Mouse (Mus musculus): ENCODE data around the gene Gcm2. TPM values are rescaled to one million over a fixed set of nuclear protein-coding genes. Genes with fewer than 3 reads are reported as not detected.
A peak's percentile ranks its signal among the peaks of the same experiment; 100 is the strongest.

Gcm2 gene
- not detected in 2 replicates for polyA plus RNA-seq (2015; fragmentation: Nextera tagmentation; extraction: Ambion mirVana)

- ATAC-seq (ENCODE audit: borderline replicate concordance, extremely low read depth, low FRiP score, low TSS enrichment) = no peak
- peaks cover 9% of the 10 kb centered on the region; the same call in 1 of the 2 replicates for H3K27me3 ChIP-seq
- no peak within 1 kb of the TSS for H3K4me3 ChIP-seq
- H3K36me3 ChIP-seq = no peaks in the 10 kb centered on the region
- H3K9ac ChIP-seq = no peak within 1 kb of the TSS
- H3K4me2 ChIP-seq = no peak within 1 kb of the TSS
- no peaks in the 10 kb centered on the region for H3K4me1 ChIP-seq
- WGBS = 76% methylated on average over 2 of the region's 3 CpGs
- H3K27ac ChIP-seq = no peak within 1 kb of the TSS
- H3K9me3 ChIP-seq = no peaks in the 10 kb centered on the region
Observed at GRCm38 (mm10) chr13:41110935-41111334, at the start of gene Gcm2. Gcm2 (minus strand) TSS chr13:41111035.

DNA sequence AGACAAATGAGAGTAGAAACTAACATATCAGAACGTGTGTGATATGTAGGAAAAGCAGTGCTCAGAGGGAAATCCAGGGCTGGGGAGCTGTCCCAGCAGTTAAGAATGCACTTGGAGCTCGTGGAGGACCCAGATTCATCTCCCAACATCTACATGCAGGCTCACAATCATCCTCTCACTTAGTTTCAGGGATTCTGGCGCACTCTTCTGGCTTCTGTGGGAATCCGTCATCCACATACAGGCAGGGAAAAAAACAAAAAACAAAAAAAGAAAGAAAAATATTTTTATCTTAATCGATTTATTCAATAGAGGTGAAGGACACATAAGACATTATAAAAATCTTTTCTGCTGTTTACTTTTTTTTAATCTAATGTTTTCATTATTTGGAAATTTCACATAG is 47.6 kb upstream of the Gcm2 start:
- H3K27me3 ChIP-seq = no peaks in the 10 kb centered on the region
- no peak overlapping the region for H3K4me2 ChIP-seq
- no peak overlapping the region for H3K27ac ChIP-seq
- no peak for ATAC-seq (ENCODE audit: borderline replicate concordance, extremely low read depth, low FRiP score, low TSS enrichment)
- no peak overlapping the region for H3K4me3 ChIP-seq
- no peaks in the 10 kb centered on the region for H3K4me1 ChIP-seq
- no peaks in the 10 kb centered on the region for H3K9me3 ChIP-seq
- 52% methylated on average over 5 of the region's 5 CpGs for WGBS
- H3K36me3 ChIP-seq = no peaks in the 10 kb centered on the region
- H3K9ac ChIP-seq = no peak overlapping the region

DNA sequence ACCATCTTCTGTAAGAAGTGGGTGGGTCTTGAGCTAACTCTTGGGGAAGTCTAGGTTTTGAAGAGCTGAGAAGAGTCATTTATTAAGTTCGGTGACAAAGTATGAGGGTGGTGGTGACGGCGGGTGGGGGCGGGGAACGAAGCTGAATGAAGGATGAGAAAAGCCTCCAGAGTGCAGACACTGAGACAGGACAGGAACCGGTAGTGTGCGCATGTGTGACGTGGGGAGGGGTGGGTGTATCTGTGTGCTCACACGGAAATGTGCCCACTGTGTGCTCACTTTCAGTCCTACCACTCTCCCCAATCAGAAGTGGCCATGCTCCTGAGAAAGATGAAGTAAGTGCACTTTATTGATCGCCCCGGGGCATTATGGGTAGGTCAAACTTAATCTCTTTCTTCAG is 42.3 kb upstream of the Gcm2 start:
- H3K36me3 ChIP-seq = no peaks in the 10 kb centered on the region
- no peak overlapping the region for H3K4me3 ChIP-seq
- 65% methylated on average over 11 of the region's 11 CpGs for WGBS
- no peaks in the 10 kb centered on the region for H3K27me3 ChIP-seq
- no peak for ATAC-seq (ENCODE audit: borderline replicate concordance, extremely low read depth, low FRiP score, low TSS enrichment)
- no peak overlapping the region for H3K27ac ChIP-seq
- H3K4me1 ChIP-seq = no peaks in the 10 kb centered on the region
- H3K9me3 ChIP-seq = no peaks in the 10 kb centered on the region
- H3K9ac ChIP-seq = no peak overlapping the region
- no peak overlapping the region for H3K4me2 ChIP-seq

DNA sequence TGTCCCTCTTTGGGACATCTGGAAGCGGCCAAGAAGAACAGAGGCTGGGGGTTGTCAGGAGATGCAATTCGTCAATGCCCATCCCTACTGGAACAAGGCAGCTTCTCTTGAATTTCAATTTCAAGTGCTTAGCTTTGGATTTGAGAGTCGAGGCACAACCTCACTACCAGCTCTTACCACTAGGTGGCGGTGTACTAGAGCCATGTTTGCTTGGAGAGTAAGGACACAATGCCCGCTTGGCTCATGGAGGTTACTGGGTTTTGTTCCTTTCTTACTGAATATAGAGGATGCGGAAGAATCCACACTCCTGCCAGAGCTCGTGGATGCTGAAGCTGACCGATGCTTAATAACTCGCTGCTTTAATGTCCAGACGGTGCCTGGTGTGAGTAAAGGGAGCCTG is 35.4 kb upstream of the Gcm2 start:
- Histone ChIP-seq H3K4me3 (no peak overlapping the region), H3K9ac (no peak overlapping the region), H3K9me3 (no peaks in the 10 kb centered on the region), H3K36me3 (no peaks in the 10 kb centered on the region), H3K27me3 (no peaks in the 10 kb centered on the region), H3K27ac (no peak overlapping the region), H3K4me2 (no peak overlapping the region), H3K4me1 (no peaks in the 10 kb centered on the region)
- 74% methylated on average over 10 of the region's 10 CpGs for WGBS
- no peak for ATAC-seq (ENCODE audit: borderline replicate concordance, extremely low read depth, low FRiP score, low TSS enrichment)

DNA sequence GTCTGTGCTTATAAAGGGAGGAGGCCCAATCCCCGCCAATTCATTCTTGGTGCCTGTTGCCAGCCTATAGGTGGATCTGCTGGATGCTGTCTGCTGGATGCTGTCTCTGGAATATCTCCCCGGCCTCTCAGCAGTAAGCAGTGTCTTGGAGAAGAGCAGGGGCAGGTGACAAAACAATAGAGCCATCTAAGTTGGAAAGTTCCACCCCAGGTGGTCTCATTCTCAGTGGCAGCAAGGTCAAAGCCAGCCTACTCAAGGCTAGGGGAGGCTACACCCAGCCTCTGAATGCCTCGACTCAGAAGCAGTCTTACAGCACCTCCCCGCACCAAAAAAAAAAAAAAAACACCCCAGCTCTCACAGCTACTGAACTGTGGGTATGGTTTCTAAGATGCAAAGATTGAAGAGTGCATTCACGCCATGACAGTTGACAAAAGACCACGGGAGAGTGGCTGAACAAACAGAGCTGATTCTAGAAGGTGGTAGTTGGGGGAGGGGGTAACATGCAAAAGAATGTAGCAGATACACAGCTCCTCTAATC is 34.7 kb upstream of the Gcm2 start:
- no peaks in the 10 kb centered on the region for H3K27me3 ChIP-seq
- H3K9ac ChIP-seq = no peak overlapping the region
- H3K27ac ChIP-seq = no peak overlapping the region
- no peak overlapping the region for H3K4me2 ChIP-seq
- no peak overlapping the region for H3K4me3 ChIP-seq
- H3K4me1 ChIP-seq = no peaks in the 10 kb centered on the region
- H3K9me3 ChIP-seq = no peaks in the 10 kb centered on the region
- WGBS = 62% methylated on average over 6 of the region's 6 CpGs
- no peaks in the 10 kb centered on the region for H3K36me3 ChIP-seq
- no peak for ATAC-seq (ENCODE audit: borderline replicate concordance, extremely low read depth, low FRiP score, low TSS enrichment)

DNA sequence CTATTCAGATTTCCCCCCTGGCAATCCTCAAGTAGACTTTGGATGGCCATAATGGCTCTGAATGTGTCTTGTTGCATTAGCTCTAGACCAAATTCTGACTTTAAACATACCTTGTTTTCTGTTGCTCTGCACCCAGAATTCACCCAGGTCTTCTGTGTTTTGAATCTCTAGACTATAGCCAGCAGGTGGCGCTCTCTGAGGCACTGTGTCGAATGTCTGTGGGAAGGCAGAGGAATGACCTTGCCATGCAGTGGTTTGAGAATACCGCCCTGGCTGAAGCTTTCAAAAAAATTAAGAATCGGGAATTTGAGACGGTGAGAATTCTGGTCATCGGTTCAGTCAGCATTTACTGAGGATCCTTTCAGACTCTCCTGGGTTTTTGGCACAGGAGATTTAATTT is 24.1 kb upstream of the Gcm2 start:
- no peaks in the 10 kb centered on the region for H3K9me3 ChIP-seq
- ATAC-seq (ENCODE audit: borderline replicate concordance, extremely low read depth, low FRiP score, low TSS enrichment) = no peak
- no peak overlapping the region for H3K4me2 ChIP-seq
- H3K4me3 ChIP-seq = no peak overlapping the region
- 6% methylated on average over 6 of the region's 6 CpGs for WGBS
- no peaks in the 10 kb centered on the region for H3K27me3 ChIP-seq
- H3K27ac ChIP-seq = no peak overlapping the region
- H3K9ac ChIP-seq = no peak overlapping the region
- no peaks in the 10 kb centered on the region for H3K36me3 ChIP-seq
- H3K4me1 ChIP-seq = 0 out of 2 replicates have a peak, but pooled peaks cover 6% of the 10 kb centered on the region

- Histone ChIP-seq H3K4me1 (0 out of 2 replicates have a peak, but pooled peaks cover 6% of the 10 kb centered on the region), H3K4me2 (no peak overlapping the region), H3K4me3 (no peak overlapping the region), H3K27ac (no peak overlapping the region), H3K9ac (no peak overlapping the region), H3K36me3 (no peaks in the 10 kb centered on the region), H3K9me3 (no peaks in the 10 kb centered on the region), H3K27me3 (no peaks in the 10 kb centered on the region)
- WGBS = 78% methylated on average over 8 of the region's 8 CpGs
- no peak for ATAC-seq (ENCODE audit: borderline replicate concordance, extremely low read depth, low FRiP score, low TSS enrichment)
Observed at GRCm38 (mm10) chr13:41129061-41129460, 18.2 kb upstream of the Gcm2 start.

DNA sequence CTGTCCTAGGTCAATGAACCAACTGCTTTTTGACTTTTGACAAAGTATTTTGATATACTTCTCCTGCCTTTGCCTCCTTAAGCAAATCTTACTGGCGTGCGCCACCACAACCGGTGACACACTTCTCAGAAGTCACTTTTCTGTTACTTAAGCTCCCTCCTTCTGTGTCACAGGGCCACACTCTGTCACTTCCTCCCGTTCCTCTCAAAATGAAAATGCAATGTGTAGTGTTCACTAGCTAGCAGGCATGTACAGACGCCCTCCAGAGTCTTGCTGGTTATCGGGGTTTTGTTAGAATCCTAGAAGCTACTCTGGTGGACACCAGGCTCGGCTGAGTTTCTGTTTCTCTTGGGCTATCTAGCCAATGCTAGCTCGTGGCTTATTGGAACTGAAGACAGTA is 17.5 kb upstream of the Gcm2 start:
- Histone ChIP-seq H3K4me1 (0 out of 2 replicates have a peak, but pooled peaks cover 6% of the 10 kb centered on the region), H3K9ac (no peak overlapping the region), H3K27me3 (no peaks in the 10 kb centered on the region), H3K4me2 (no peak overlapping the region), H3K36me3 (no peaks in the 10 kb centered on the region), H3K27ac (no peak overlapping the region), H3K9me3 (no peaks in the 10 kb centered on the region), H3K4me3 (no peak overlapping the region)
- ATAC-seq (ENCODE audit: borderline replicate concordance, extremely low read depth, low FRiP score, low TSS enrichment) = no peak
- WGBS = 78% methylated on average over 8 of the region's 8 CpGs

GRCm38 (mm10) chr13:41123666-41124225 is 12.9 kb upstream of the Gcm2 start:
- no peak overlapping the region for H3K4me2 ChIP-seq
- H3K9me3 ChIP-seq = no peaks in the 10 kb centered on the region
- H3K27me3 ChIP-seq = no peaks in the 10 kb centered on the region
- WGBS = 92% methylated on average over 6 of the region's 6 CpGs
- no peak overlapping the region for H3K27ac ChIP-seq
- H3K4me1 ChIP-seq = no peaks in the 10 kb centered on the region
- H3K4me3 ChIP-seq = no peak overlapping the region
- no peak overlapping the region for H3K9ac ChIP-seq
- H3K36me3 ChIP-seq = no peaks in the 10 kb centered on the region
- ATAC-seq (ENCODE audit: borderline replicate concordance, extremely low read depth, low FRiP score, low TSS enrichment) = no peak

GRCm38 (mm10) chr13:41119152-41119945 is 8.5 kb upstream of the Gcm2 start:
- H3K9ac ChIP-seq = no peak overlapping the region
- no peaks in the 10 kb centered on the region for H3K36me3 ChIP-seq
- H3K4me3 ChIP-seq = no peak overlapping the region
- WGBS = 30% methylated on average over 9 of the region's 9 CpGs
- no peak for ATAC-seq (ENCODE audit: borderline replicate concordance, extremely low read depth, low FRiP score, low TSS enrichment)
- no peaks in the 10 kb centered on the region for H3K9me3 ChIP-seq
- H3K27ac ChIP-seq = no peak overlapping the region
- no peak overlapping the region for H3K4me2 ChIP-seq
- no peaks in the 10 kb centered on the region for H3K4me1 ChIP-seq
- H3K27me3 ChIP-seq = no peaks in the 10 kb centered on the region; the same call in 1 of the 2 replicates

DNA sequence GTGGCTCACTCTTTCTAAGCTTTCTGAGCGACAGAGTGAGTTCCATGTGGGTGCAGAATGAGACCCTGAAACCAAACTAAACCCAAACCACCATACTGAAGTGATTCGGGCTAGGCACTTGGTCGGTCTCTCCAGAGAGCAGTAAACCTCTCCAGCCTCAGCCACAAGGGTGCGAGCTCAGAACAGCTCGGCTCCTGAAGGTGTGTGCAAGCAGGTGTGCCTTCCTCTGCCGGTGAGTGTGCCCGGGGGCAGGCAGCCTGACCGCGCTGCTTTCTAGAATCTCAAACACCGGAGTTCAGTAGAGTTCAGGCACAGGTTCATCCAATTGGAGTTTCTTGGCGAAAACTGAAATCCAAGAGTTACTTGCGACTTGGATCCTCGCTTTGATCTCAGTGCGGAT is 3.1 kb upstream of the Gcm2 start, which contains the start of gene Sycp2l:
Gene Sycp2l (plus strand): TSS at position 368 of the 400 bp plus-strand sequence.
- H3K4me3 ChIP-seq = peak within 1 kb of the TSS; percentile 22
- H3K4me2 ChIP-seq = peak within 1 kb of the TSS; percentile 49
- no peaks in the 10 kb centered on the region for H3K9me3 ChIP-seq
- no peak for ATAC-seq (ENCODE audit: borderline replicate concordance, extremely low read depth, low FRiP score, low TSS enrichment)
- H3K27me3 ChIP-seq = peaks cover 9% of the 10 kb centered on the region; the same call in 1 of the 2 replicates
- no peak within 1 kb of the TSS for H3K27ac ChIP-seq
- WGBS = 29% methylated on average over 14 of the region's 14 CpGs
- no peaks in the 10 kb centered on the region for H3K4me1 ChIP-seq
- no peaks in the 10 kb centered on the region for H3K36me3 ChIP-seq
- H3K9ac ChIP-seq = no peak within 1 kb of the TSS

- Histone ChIP-seq H3K4me3 (no peak overlapping the region), H3K9ac (no peak overlapping the region), H3K4me2 (no peak overlapping the region), H3K27ac (no peak overlapping the region), H3K27me3 (0 out of 2 replicates have a peak, but pooled peaks cover 3% of the 10 kb centered on the region), H3K36me3 (no peaks in the 10 kb centered on the region), H3K4me1 (no peaks in the 10 kb centered on the region), H3K9me3 (no peaks in the 10 kb centered on the region)
- 90% methylated on average over 13 of the region's 13 CpGs for WGBS
- ATAC-seq (ENCODE audit: borderline replicate concordance, extremely low read depth, low FRiP score, low TSS enrichment) = no peak
Observed at GRCm38 (mm10) chr13:41105541-41105940, 5.3 kb downstream of the Gcm2 start.
